Mouse (Mus musculus) liver, adult 2 months (tissue): ENCODE results near the gene Plxna1.

Source experiments
- CTCF ChIP-seq: fragments of 200-500 bp; IDR thresholded peaks from 2 replicates; pipeline ENCODE4 v1.5.1; 2011; ENCODE audit warnings: low read depth, low read length, control low read depth
- POLR2A ChIP-seq: fragments of 200-500 bp; IDR thresholded peaks from 2 replicates; pipeline ENCODE4 v1.6.1; 2011; ENCODE audit warnings: low read length, control low read depth; ENCODE audit not compliant: insufficient read depth; ENCODE audit errors: extremely low read depth

GRCm38 (mm10) chr6:89364342-89364741, 1.9 kb upstream of the Plxna1 start:
- TF ChIP-seq CTCF (no peak), POLR2A (no peak)
